Mouse (Mus musculus) megakaryocyte-erythroid progenitor cell, adult 5-6 weeks (primary cell): ENCODE measurements at regions not wholly inside any gene's neighbourhood (a gene's known extent, or its start where the extent isn't known, plus 50 kb on each side); places are given as distances from the start of the nearest gene placed in this dataset.
"Not testable (repeated sequence)": the region's sequence is repeated elsewhere in the genome, so short reads cannot be mapped to it uniquely, and the experiment has no call there.

Experiments used
- ATAC-seq: replicated peaks from 2 replicates; pipeline ENCODE4 v1.8.0; 2016; ENCODE audit warnings: mild to moderate bottlenecking, inconsistent platforms; ENCODE audit not compliant: severe bottlenecking, poor library complexity, low FRiP score, low TSS enrichment

GRCm38 (mm10) chr5:148787270-148787669 is 141.8 kb downstream of the Katnal1 start:
- ATAC-seq = peak; percentile 45

- not testable (repeated sequence) for ATAC-seq
Measured at GRCm38 (mm10) chr5:148781076-148781475, 148.0 kb downstream of the Katnal1 start.

DNA sequence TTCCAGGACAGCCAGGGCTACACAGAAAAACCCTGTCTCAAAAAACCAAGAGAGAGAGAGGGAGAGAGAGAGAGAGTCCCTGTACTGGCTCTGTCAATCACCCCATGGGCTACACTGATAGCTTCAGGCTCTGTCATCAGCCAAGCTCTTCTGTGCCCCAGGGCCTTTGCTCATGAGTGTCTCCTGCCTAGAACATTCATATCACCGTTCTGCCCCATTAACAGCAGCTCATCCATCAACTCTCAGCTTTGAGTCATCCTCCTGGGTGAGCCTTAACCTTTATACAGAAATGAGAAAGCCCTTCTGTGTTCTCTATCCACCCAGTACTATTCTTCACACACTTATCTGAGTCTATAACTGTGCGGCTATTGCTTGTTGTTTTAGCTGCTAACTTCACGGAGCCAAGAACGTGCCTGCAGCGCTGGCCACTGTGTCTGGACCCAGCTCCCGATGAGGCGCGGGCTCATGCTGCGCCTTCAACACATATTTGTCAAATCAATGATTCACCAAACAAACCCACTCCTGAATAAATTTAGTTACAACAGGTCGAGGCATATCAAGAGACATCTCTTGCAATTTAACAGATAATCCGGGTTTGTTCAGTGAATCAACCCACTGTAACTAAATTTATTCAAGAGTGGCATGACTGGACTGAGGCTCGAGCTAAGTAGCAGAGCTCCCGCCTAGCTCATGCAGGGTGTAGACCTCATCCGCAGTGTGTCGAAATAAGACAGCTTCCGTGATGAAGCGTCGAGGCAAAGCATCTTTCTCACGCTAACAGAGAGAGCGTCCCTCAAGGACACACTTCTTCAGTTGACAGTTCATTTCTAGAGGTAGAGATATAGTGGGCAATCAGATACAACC is 152.1 kb downstream of the Katnal1 start:
- ATAC-seq = no peak

GRCm38 (mm10) chr5:148775232-148775631 is 153.9 kb downstream of the Katnal1 start:
- ATAC-seq = peak; percentile 43

DNA sequence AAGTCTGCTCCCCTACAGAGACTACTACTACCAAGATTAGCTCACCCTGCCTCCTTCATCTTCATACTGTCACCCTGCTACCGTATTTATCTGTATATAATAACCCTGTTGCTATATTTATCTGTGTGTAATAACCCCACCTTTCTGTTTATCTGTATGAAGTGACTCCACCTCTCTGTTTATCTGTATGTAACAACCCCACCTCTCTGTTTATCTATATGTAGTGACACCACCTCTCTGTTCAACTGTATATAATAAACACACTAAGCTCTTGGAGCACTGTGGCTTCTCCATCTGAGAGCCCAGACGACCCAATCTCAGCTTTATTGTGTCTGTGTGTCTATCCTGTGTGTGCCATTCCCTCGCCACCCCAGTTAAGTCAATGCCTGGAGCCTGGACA is 154.7 kb downstream of the Katnal1 start:
- ATAC-seq = peak; percentile 85

GRCm38 (mm10) chr5:148769452-148769851 is 159.7 kb downstream of the Katnal1 start:
- no peak for ATAC-seq

DNA sequence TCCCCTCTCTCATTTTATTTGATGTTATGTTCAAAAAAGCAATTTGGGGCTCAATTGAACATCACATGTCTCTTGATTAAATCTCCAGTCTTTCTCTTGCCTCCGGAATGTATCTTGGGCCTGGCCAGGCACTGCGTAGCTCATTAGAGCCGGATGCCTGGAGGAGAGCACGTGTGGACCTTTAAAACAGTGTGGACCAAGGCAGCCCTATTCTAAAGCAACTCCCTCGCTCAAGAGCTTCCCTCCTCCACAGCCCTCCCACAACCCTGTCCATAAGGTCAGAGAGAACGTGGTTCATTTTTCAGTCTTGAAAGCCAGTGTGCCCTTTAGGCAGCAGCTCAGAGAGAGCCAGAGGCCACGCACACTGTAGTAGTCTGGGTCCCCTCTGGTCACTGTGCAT is 160.8 kb downstream of the Katnal1 start:
- no peak for ATAC-seq

DNA sequence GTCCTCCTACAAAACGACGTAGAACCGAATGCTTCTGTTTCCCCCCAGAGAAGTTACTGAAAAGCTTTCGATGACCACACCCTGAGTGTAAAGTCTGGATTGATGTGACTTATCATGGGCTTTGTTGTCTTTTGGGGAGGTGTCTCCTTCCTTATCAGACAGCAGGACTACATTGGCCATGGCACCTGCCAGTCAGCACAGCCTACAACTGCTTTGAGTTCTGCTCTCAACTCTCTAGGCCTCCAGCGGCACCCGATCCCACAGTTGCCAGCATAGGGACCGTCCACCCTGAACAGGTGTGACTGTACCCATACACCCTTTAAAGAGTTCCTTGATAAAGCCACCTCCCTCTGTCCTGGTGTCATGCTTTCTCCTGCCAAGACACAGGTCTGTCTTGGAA is 163.1 kb downstream of the Katnal1 start:
- no peak for ATAC-seq

DNA sequence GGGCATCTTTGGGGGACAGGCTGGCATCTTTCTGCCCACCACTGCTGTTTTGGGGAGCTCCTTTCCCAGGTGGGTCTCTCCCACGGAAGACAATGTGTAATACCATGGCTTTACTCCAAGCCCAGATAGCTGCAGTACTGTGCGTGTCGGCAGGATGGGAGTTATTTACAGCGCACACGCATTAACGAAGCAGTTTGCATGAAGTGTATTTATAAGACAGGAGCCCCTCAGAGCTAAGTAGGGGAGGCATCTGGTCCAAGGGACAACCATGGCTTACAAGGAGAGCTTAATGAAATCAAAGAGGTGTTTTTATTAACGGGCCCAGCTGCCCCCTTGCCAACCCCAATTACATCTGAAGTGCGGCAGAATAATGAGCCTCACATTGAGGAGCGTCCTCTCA is 169.0 kb downstream of the Katnal1 start:
- no peak for ATAC-seq

GRCm38 (mm10) chr5:148758786-148759185 is 170.3 kb downstream of the Katnal1 start:
- no peak for ATAC-seq

DNA sequence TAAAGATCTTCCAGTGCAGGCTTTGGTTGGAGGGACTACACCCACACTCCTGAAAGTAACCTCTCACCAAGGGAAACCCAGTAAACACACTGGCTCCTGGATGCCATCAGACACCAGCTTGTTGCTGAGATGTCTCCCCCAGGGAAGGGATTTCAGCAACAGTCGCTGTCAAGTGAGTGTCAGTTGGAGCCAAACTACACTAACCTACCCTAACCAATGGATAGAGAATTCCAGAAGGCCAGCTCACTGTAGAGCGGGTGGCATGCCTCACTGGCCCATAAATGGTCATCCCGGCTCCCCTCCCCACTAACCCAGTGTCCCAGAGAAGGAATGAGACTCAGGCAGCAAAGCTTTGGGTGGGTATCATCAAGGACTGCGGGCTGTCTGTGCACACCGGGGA is 171.4 kb downstream of the Katnal1 start:
- ATAC-seq = no peak

GRCm38 (mm10) chr5:148757236-148757635 is 171.9 kb downstream of the Katnal1 start:
- ATAC-seq = no peak

DNA sequence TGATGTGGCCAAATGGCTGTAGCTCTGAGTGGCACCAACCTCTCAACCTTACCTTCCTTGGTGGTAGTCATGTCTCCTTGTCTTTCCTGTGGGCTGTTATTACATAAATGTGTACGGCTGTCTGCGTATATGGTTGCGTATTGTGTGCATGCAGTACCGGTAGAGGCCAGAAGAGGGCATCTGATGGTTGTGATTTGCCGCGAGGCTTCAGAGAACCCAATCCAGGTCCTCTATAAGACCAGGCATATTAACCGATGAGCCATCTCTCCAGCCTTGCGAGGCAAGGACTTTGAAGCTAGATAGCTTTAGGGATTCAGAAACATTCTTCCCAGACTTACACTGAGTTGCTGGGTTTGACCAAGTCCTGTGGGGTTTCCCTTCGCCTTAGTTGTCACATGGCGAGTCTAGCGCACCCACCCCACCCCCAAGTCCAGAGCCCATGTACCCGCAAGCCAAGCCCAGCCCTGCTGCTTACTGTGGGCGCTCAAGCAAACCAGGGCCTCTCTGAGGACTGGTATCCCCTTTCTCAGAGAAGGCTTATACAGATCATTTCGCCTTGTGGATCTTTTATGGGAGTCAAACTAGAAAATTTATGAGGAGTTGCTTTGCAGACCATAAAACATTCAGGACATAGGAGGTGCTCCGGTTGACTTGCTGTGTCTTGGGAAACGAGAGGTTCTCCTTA is 172.7 kb downstream of the Katnal1 start:
- ATAC-seq = no peak

DNA sequence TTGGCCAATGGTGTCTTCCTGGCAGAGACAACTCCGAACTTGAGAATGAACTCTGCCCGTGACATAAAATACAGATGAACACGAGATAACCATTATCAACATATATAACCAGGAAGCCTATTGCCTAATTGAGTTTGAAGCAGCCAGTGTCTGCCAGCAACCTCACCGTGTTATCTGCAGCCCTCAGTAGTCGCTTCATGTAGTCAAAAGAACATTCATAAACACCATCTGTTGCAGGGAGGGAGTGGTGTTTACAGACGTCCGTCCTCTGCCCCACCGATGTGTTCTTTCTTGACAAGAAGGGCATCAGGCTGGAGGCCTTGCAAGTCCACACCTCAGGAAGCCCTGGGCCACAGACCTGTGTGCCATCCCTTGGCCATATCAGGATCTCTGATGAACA is 173.3 kb downstream of the Katnal1 start:
- no peak for ATAC-seq

- ATAC-seq = no peak
Measured at GRCm38 (mm10) chr5:148754896-148755295, 174.2 kb downstream of the Katnal1 start.

DNA sequence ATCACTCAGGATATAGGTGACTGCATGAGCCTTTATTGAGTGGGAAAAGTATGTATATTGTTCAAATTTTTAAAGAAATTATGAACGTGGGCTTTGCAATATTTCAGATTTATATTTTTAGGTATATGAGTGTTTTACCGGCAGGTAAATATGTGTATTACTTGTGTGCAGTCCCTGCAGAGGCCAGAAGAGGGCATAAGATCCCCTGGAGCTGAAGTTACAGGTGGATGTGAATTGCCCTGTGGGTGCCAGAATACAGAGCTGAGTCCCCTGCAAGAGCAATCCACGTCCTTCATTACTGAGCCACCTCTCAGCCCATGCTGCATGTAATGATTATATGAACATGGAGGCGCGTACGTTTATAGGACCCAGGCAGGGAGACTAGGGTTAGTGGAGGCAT is 174.8 kb downstream of the Katnal1 start:
- no peak for ATAC-seq

DNA sequence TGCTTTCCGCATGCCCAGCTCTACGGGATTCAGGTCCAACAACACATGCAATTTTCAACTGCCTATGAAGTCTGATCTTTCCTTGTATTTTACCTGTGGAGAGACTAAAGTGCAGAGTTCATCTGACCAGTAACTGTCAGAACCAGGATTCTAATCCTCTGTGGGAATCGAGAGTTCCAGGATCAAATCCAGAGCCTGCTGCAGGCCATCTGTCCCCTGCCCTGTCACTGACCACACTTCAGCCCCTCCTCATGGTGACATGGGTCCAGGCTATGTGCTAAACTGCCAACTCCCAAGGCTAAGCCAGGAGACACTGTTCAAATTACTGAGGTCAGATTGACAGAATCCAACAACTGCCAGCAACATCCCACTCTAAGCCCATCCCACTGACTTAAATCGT is 175.7 kb downstream of the Katnal1 start:
- no peak for ATAC-seq

GRCm38 (mm10) chr5:148751980-148752379 is 177.1 kb downstream of the Katnal1 start:
- no peak for ATAC-seq

GRCm38 (mm10) chr5:148750002-148750734 is 179.0 kb downstream of the Katnal1 start:
- no peak for ATAC-seq
